Mouse (Mus musculus): ENCODE results near the gene Usp30. TPM values are rescaled to one million over a fixed set of nuclear protein-coding genes. Genes with fewer than 3 reads are reported as not detected.

Gene Usp30
- total RNA-seq, 2 experiments from 2014 or later, result 34.9 to 36.9 TPM

DNA sequence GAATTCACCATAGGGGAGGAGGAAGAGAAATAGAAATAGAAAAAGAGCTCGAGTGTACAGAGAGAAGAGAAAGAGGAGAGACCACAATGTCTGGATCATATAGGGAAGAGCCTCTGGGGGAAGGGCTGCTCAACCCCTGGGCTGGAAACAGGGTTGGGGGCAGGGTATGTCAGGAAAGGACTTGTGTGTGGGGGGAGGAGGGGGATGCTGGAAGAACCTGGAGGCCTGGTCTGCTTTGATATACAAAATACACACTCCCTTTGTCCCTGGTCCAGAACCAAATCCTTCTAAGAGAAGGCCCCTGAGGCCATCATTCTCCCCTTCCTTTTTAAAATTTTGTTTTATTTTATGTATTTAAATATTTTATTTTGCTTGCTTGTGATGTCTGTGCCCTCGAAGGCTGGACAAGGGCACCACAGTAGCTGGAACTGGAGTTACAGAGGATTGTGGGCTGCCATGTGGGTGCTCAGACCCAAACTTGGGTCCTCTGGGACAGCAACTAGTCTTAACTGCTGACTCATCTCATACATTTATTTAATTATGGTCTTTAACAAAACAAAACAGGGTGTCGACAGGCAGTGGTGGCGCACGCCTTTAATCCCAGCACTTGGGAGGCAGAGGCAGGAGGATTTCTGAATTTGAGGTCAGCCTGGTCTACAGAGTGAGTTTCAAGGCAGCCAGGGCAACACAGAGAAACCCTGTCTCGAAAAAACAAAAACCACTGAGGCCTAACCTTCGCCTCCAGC is 61.4 kb downstream of the Usp30 start:
- DNase-seq (ENCODE audit: low spot score in 2 of 2), result no peak

DNA sequence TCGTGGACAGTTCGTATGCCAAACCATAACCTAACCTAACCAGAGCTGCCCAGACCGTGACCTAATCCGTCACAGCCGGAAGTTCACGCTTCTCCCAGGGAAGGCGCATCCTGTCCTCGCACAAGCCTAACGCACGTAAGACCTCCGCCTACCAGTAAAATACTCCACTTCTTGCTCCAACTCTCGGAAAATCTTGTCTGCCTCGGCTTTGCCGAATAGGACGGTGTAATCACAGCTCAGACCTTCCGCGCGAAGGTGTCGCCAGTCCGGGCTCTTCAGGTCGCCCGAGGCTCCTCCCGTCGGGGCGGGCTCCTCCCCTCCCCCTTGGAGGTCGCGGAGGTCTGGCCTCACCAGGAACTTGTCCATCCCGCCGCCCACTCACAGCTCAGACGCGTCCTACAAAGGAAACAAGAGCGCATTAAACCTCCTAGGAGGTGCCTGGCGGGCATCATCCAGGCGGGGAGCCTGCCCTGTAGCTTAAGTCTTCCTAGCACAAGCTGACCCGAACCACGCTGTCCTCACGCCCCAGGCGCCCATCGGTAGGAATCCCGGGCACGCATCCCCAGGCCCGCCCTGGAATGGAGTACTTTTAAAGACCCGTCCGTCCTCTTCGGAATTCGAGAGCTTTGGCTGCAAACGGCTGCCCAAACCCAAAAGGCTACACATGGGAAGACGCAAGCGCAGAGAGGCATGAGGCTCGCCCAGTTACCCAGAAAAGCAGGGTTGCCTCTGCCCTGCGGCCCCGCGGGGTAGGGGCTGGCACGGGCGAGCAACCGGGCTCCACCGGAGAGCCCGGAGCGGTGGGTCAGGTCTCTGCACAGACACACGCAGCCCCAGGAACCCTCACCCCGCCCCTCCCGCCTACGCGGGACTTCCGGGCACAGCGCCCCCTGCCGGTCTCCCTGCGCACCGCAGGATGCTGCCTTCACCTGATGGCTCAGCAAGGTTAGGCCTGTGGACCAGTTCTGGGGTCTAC is 62.4 kb downstream of the Usp30 start, which contains the start of gene Alkbh2:
Alkbh2 (minus strand) TSS at position 845 of the 976 bp plus-strand sequence.
- peak; percentile 73 for DNase-seq (ENCODE audit: low spot score in 2 of 2)

DNA sequence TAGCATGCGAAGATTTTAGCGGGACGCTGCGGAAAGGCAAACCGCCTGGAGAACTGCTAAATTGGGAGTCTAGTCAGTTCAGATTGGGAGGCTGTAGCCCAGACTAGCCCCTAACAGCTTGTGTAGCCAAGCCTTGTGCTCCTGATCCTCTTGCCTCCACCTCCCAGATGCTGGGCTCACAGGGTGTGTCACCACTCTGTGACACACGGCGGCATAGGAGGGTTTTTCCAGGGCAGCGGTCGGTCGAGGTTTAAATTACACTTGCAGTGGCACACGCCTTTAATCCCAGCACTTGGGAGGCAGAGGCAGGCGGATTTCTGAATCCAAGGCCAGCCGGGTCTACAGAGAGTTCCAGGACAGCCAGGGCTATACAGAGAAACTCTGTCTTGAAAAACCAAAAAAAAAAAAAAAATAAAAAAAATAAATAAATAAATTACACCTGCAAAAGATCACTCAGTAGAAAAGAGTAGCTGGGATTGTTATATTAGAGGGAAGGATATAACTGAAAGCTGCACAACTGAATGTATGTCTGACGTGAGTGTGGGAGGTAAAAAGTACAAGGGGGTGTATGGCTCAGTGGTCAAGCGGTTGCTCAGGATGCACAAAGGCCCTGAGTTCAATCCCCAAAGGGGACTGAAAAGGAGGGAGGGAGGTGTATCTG is 64.4 kb downstream of the Usp30 start:
- DNase-seq (ENCODE audit: low spot score in 2 of 2), result no peak

DNA sequence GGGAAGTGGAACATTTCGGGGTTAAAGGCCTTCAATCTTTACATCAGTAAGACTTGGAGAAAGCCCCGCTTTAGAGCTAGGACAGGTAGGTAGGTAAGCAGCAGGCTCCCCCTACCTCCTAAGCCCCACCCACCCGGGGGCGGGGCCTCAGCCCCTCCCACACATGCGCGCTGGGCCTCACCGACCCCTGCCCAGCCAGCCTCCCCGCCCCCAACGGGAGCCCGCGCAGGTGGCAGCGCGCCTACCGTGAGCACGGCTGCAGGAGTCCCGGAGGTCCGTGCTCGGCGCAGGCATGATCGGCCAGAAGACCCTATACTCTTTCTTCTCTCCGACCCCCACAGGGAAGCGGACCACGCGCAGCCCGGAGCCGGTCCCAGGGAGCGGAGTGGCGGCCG is 64.9 kb downstream of the Usp30 start, which contains the start of gene Ung:
Ung (plus strand) TSS at position 176 of the 395 bp plus-strand sequence.
- no peak for DNase-seq (ENCODE audit: low spot score in 2 of 2)

DNA sequence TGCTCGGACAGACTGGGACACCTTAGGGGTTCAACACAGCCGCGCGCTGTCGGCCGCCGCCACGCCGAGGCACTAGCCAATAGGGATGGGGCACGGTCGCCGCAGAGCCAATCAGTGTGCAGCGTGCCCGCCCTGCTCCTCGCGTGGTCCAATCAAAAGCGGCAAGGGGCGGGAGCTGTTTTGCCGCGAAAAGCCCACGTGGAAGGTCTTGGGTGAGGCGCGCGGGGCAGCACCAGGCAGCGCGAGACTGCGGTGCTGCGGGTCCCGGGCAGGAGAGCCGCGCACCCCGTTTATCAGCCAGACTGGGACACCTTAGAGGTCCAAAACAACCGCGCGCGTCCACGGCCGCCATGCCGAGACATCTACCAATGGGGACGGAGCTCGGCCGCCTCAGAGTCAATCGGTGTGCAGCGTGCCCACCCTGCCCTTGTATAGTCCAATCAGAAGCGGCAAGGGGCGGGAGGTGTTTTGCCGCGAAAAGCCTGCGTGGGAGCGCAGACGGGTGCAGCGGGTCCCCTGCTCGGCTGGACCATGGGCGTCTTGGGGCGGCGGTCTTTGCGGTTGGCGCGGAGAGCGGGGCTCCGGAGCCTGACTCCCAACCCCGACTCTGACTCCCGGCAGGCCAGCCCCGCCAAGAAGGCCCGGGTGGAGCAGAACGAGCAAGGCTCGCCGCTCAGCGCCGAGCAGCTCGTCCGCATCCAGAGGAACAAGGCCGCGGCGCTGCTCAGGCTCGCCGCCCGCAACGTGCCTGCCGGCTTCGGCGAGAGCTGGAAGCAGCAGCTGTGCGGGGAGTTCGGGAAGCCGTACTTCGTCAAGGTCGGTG is 65.6 kb downstream of the Usp30 start:
- peak; percentile 91 to 93 for DNase-seq (ENCODE audit: low spot score in 2 of 2)

DNA sequence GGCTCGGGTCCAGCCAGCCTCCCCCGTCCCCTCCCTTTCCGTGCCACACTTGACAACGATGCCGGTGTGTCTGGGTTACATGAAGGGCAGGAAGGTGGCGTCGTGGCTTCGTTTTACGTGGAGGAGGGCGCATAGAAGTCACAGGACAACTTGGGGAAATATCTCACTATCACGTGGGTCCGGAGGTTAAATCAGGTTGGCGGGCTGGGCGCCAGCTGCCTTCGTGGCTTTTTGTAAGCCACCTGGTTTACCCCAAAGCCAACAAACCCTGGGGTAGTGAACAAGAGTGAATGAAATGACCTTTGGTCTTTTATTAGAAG is 66.2 kb downstream of the Usp30 start:
- DNase-seq (ENCODE audit: low spot score in 2 of 2), result no peak

DNA sequence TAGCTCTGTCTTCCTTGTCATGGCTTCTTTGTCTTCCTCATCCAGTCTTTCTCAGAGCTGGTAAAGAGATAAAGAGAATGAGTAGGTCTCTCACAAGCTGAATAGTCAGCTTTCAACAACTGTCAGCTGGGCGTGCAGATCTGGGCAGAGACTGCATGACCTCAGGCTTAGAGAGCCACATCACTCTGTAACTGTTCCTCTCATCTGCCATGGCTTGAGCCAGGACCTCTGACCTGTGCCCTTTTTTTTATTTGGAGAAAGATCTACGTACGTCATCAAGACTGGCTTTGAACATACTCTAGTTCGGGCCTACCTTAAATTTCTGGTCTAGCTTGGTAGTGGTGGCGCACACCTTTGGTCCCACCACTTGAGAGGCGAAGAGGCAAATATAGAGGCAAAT is 67.6 kb downstream of the Usp30 start:
- no peak for DNase-seq (ENCODE audit: low spot score in 2 of 2)

DNA sequence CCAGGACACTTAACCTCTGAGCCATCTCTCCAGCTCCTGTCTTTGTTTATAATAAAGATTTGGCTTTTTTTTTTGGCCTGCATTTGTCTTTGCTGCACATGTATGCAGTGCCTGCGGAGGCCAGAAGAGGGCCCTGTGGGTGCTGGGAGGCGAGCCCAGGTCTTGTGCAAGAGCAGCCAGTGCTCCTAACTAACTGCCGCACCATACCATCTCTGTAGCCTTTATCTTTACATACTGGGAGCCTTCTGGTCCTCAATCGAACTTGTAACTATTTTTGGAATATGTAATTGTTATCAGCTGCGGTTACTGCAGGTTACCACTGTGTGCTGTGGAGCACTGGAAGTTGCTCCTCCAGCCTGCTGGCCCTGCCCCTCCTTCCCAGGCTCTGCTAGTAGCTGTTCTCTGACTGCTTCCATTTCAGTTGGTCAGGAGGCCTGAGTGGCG is 68.9 kb downstream of the Usp30 start:
- peak; percentile 37 to 40 for DNase-seq (ENCODE audit: low spot score in 2 of 2)

DNA sequence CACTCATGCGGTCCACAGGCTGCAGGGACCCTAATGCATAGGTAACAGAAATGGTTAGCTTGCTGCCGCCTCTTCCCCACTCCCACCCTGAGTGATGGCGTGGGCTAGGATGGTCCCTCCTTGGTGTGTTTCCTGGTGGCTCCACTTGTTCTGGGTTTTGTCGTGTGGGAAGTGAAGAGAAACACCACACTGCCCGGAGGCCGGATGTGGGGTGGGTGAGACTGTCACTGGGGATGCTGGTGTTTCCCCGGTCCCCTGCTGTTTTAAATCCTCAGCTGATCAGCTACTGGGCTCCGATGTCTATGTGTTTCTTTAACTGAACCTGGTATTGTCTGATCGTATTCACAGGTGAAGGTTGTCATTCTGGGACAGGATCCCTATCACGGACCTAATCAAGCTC is 70.3 kb downstream of the Usp30 start:
- no peak for DNase-seq (ENCODE audit: low spot score in 2 of 2)

DNA sequence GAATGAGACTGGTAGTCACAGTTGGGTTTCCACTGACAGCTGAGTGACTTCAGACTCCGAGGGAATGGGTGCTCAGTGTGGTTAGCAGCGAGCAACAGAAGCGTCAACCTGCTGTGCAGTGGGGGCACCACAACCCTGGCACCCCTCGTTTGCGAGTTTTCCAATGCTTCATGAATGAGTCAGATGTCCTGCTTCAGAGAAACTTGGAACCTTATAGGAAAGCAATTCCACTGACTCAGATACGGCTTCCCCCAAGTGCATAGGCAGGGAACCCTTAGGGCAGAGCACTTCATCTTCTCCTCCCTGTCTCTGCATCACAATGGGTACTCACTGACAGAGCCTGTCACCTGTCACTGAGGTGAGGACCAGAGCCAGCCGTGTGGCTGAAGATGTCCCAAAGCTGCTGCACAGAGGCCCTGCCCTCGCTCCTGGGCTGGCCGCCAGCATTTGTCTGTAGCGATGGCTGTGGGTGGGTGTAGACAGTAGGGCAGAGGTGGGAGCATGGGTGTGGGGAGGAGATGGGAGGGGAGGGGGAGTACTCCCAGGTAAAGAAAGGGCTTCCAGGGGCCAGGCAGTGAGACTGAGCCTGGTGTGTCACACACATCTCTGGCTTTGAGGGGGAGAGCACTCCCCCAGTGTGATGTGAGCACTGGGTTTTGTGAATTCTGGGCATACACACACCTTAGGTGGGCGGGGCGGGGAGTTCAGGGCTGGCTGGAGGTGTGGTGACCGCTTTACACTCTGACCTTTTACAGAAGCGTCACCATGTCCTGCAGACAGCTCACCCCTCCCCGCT is 72.4 kb downstream of the Usp30 start:
- no peak for DNase-seq (ENCODE audit: low spot score in 2 of 2)

DNA sequence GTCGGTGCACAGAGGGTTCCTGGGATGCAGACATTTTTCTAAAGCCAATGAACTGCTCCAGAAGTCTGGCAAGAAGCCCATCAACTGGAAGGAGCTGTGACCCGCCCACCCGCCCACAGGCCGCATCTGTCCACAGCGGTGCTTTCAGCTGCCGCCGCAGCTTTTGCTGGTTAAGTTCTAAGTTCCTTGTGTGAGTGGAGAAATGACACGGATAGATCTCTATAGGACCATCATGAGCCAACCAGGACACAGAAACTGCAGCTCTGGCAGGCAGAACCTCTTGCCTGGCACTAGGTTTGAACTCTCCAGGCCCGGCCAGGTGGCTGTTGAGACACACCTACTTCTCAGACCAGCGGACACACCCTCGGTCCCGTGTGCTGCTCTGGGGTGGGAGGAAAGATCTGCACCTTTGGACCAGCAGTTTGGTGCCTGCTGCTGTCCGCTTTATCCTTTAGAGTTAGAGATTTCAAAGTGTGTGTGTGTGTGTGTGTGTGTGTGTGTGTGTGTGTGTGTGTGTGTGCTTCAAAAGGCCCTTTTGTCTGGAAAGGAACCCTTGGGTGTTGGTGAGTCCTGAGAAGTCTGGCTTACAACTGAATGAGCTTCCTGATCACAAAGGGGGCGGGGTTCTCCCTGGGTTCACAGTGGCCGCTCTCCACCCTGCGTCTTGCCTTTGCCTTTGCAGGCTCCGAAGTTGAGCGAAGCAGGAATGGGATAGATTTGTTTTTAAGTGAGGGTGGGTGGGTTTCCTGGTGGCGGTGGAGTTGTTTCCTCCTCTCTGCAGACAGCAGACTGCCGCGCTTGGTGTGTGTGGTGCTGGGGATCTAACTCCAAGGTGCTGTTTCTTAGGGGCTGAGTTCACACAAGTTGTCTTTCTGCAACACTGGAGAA is 73.3 kb downstream of the Usp30 start:
- DNase-seq (ENCODE audit: low spot score in 2 of 2), result no peak

DNA sequence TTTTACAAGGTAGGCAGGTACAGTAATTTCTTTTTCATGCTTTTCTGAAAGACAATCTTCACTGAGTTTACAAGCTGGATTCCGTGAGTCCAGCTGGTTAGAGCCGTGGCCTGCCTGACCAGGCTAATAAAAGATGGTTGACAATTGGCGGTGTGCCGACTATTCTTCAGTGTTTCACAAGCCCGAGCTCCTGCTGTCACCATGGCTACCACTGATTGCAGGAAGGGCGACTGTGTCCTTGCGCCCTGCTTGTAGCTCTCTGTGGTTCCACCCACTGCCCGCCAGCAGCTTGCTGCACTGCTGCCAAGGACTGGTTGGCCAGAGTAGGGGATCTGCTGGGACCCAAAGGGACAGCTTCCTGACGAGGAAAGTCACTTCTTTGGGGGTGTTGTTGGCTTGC is 73.9 kb downstream of the Usp30 start:
- DNase-seq (ENCODE audit: low spot score in 2 of 2), result peak; percentile 57 to 63

DNA sequence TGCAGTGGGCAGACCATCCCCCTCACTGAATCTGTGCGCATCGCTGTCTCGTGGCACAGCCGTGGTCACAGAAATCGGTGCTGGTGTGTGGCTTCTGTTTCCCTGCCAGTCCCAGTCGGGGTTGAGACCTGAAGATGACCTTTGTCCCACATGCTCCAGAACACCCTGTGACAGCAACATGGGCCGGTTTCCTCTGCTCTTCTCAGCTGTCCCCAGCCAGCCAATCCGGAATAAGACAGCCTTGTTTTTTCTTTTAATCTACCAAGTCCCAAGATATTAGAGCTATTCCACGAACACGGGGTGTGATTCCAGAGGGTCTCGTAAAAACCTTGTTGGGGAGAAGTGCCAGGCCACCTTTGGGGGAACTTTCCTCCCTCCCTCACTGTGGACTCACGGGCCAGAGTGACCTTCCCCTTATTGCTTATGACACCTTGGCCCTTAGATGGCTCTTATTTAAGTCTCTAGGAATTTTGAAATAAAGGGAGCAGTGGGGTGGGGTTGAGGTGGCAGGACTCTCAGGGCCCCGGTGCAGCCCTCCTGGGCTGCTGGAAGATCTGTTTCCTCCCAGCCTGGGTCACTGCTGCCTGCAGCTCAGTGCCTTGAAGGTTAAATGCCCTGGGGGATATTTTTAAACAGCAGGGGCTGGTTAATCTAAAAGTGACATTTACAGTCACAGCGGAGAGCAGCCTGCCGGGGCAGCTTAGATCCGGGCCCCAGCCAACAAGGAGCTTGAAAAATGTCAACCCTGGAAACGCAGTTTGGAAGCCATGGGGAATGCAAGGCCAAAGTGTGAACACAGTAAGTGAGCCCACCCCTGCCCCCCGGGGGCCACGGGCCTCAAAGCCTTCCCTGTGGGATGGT is 81.0 kb downstream of the Usp30 start, which contains the start of gene Acacb:
Acacb (plus strand) TSS at position 508 of the 861 bp plus-strand sequence.
- DNase-seq (ENCODE audit: low spot score in 2 of 2), result no peak

DNA sequence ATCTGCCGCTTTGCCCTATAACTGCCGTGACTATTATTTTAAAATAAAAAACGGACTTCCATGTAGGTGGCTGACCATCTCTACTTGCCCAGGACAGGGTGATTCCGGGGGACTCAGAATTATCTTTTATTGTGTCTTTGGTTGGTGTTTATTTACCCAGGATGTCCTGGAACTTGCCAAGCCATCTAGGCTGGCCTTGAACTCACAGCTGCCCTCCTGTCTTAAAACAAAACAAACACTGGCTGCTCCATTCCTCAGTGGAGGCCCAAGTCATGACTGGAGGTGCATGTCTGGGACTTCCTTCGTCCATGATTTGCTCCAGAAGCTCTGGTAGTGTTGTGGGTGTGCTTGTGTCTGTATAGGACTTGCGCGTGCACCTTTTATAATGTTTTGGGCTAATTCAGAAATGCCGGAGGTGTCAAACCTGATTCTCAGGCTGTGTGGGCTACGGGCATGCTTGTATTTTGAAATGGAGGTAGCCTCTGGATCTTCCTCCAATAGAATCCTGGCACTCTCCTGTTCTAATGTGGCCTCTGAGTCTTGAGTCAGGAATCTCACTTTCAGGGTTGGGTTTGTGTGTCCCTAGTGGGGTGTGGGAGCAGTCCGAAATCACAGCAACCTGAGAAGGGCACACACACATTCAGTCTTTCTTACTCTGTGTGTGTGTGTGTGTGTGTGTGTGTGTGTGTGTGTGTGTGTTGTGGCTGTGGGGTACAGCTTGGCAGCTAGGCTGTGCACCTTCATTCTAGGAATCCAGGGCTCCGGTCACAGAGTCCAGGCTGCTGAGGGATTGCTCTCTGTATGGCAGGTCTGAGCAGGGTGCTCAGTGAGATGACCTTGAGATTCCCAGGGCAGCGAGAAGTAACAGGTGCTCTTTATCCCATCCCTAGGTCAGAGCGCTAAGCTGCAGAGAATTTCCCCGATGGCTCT is 82.0 kb downstream of the Usp30 start:
- no peak for DNase-seq (ENCODE audit: low spot score in 2 of 2)

DNA sequence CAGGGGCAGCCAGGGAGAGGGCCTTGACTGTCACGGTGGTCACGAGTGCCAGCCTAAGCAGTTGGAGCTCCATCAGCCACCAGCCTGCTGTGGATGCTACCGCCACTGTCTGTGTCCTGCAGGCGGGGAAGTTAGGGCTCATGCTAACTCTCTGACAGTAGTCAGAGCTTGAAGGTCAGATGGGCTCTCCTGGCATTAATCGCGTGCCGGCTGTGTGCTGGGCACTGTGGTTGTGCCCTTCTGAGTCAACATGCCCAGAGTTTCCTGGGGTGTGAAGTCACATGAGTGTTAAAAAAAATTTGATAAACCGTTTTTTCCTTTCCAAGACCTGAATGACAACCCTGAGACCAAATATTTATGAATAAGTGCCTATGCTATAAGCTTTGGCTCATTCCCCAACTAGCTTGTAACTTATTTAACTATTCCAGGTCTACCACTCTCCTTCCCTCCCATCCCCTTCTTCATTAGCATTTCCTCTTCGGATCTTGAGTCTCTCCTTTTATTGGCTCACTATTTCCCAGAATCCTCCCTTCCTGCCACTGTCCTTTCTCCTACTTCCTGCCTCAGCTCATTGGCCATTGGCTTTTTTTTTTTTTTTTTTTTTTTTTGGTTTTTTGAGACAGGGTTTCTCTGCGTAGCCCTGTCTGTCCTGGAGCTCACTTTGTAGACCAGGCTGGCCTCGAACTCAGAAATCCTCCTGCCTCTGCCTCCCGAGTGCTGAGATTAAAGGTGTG is 87.3 kb downstream of the Usp30 start:
- no peak for DNase-seq (ENCODE audit: low spot score in 2 of 2)

DNA sequence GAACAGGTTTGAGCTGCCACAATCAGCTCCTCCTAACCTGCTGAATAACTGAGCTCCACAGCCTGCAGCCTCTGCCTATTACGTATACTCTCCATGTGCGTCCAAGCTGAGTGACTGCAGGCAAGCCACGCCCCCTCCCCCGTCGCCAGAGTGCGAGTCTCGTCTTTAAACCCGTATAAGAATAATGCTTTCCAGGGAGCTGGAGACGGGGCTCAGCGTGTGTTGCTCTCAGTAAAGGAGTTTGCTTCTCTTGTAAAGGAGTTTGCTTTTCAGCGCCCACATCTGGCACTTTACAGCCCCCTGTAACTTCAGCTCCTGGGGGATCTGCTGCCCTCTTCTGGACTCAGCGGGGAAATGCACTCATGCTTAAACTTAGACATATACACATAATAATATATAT is 88.2 kb downstream of the Usp30 start:
- no peak for DNase-seq (ENCODE audit: low spot score in 2 of 2)

Measured in left cerebral cortex, adult 18-20 months (tissue).